Comparison of ENCODE assay signal across 8 mouse cellular contexts in the genomic region with DNA sequence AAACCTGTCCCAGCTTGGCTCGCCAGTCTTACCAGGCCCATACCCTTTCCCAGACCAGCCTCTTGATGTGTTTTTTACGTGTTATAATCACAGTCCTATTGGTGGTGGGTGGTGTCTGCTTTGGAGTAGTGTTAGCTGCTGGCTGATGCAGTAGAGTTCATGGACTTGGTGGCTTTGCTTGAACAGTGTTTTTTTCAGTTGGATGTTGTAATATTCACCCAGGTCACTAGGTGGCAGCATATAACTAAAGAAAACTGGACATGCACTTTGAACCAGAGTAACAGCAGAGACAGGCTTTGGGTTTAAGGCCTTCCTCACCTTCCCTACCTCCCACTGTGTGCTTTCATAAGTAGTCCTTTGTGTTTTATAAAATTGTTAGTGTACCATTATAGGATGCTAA. TPM values are rescaled to one million over a fixed set of nuclear protein-coding genes. Genes with fewer than 3 reads are reported as not detected.
A peak's percentile ranks its signal among the peaks of the same experiment; 100 is the strongest.
DNase-seq lines count a peak whose midpoint lies in the region; ATAC-seq lines count a peak whose summit lies in the region.

No protein-coding gene starts in this region.

- no peak overlapping the region for H3K4me2 ChIP-seq in embryonic facial prominence, embryonic 14.5 days (ENCODE audit: low read depth, low read length)
- H3K4me2 ChIP-seq in intestine, embryonic 16.5 days (ENCODE audit: low read depth, low read length), result no peak overlapping the region
- H3K4me2 ChIP-seq in limb, embryonic 13.5 days (replicated peaks), result no peak overlapping the region

- H3K27me3 ChIP-seq in embryonic facial prominence, embryonic 14.5 days (replicated peaks; ENCODE audit: control insufficient read depth, insufficient read depth, low read length), result no peaks in the 10 kb centered on the region
- no peaks in the 10 kb centered on the region for H3K27me3 ChIP-seq in intestine, embryonic 16.5 days (replicated peaks; ENCODE audit: control insufficient read depth, insufficient read depth, low read length)
- no peaks in the 10 kb centered on the region for H3K27me3 ChIP-seq in limb, embryonic 13.5 days

- no peak overlapping the region for H3K27ac ChIP-seq in embryonic facial prominence, embryonic 14.5 days (replicated peaks; ENCODE audit: low read depth, low read length)
- no peak overlapping the region for H3K27ac ChIP-seq in intestine, embryonic 16.5 days (ENCODE audit: low read length)
- no peak overlapping the region for H3K27ac ChIP-seq in limb, embryonic 13.5 days

- ATAC-seq in activated CD4-positive, CD25-positive, alpha-beta regulatory T cell, adult 4 months, result peak; percentile 80
- ATAC-seq in embryonic facial prominence, embryonic 14.5 days (ENCODE audit: low read depth), result no peak
- peak; percentile 64 for ATAC-seq in intestine, embryonic 16.5 days
- ATAC-seq in limb, embryonic 13.5 days (ENCODE audit: low FRiP score, low read depth), result peak; percentile 36; the same call in 1 of the 2 replicates

- intact Hi-C loops in gastrocnemius, postnatal 36 days (cut with DNase I), result loop anchor here (5.0 kb wide), 3 partner anchors 62 to 427 kb away; no protein-coding TSS in a partner anchor

- 37% methylated on average over 2 of the region's 2 CpGs for WGBS in embryonic facial prominence, embryonic 14.5 days
- 52% methylated on average over 2 of the region's 2 CpGs for WGBS in intestine, embryonic 16.5 days
- WGBS in limb, embryonic 13.5 days, result 40% methylated on average over 2 of the region's 2 CpGs

- DNase-seq in ovary, postnatal 14 days (ENCODE audit: low spot score), result peak; percentile 54
- no peak for DNase-seq in ovary, postnatal 36 days (ENCODE audit: low spot score)
- peak; percentile 53 for DNase-seq in embryonic facial prominence, embryonic 14.5 days (ENCODE audit: low spot score)
- DNase-seq in natural killer cell, adult 2 months (ENCODE audit: low spot score in 2 of 2), result peak; percentile 60 to 70
- no peak for DNase-seq in gastrocnemius, postnatal 36 days

- no peaks in the 10 kb centered on the region for H3K9me3 ChIP-seq in embryonic facial prominence, embryonic 14.5 days (ENCODE audit: control insufficient read depth, low read length)
- H3K9me3 ChIP-seq in intestine, embryonic 16.5 days (ENCODE audit: control insufficient read depth, low read length), result no peaks in the 10 kb centered on the region
- no peaks in the 10 kb centered on the region for H3K9me3 ChIP-seq in limb, embryonic 13.5 days

- H3K9ac ChIP-seq in embryonic facial prominence, embryonic 14.5 days (ENCODE audit: low read depth, low read length), result no peak overlapping the region
- no peak overlapping the region for H3K9ac ChIP-seq in intestine, embryonic 16.5 days (ENCODE audit: low read depth, low read length)
- no peak overlapping the region for H3K9ac ChIP-seq in limb, embryonic 13.5 days

- H3K4me1 ChIP-seq in embryonic facial prominence, embryonic 14.5 days (ENCODE audit: control insufficient read depth, insufficient read depth, low read length), result no peaks in the 10 kb centered on the region
- H3K4me1 ChIP-seq in intestine, embryonic 16.5 days (ENCODE audit: control insufficient read depth, insufficient read depth, low read length), result no peaks in the 10 kb centered on the region
- no peaks in the 10 kb centered on the region for H3K4me1 ChIP-seq in limb, embryonic 13.5 days

- no peak overlapping the region for H3K4me3 ChIP-seq in embryonic facial prominence, embryonic 14.5 days (ENCODE audit: low read depth, low read length)
- H3K4me3 ChIP-seq in intestine, embryonic 16.5 days (ENCODE audit: low read length), result no peak overlapping the region
- H3K4me3 ChIP-seq in limb, embryonic 13.5 days, result no peak overlapping the region

- peaks cover 76% of the 10 kb centered on the region for H3K36me3 ChIP-seq in embryonic facial prominence, embryonic 14.5 days (ENCODE audit: control insufficient read depth, insufficient read depth, low read length)
- peaks cover 3% of the 10 kb centered on the region; the same call in 1 of the 2 replicates for H3K36me3 ChIP-seq in intestine, embryonic 16.5 days (ENCODE audit: control insufficient read depth, insufficient read depth, low read length)
- peaks cover 64% of the 10 kb centered on the region for H3K36me3 ChIP-seq in limb, embryonic 13.5 days

RNA-seq across cellular contexts. Expression of gene Ppil4, which starts 17.2 kb away (rescaled TPM):
- polyA plus RNA-seq in activated CD4-positive, CD25-positive, alpha-beta regulatory T cell, adult 4 months (2017; shearing (Covaris generic)), result 10 to 100 TPM; 63.9 to 74.0 TPM
- 32.8 and 33.6 TPM in 2 replicates for polyA plus RNA-seq in embryonic facial prominence, embryonic 14.5 days (2014; fragmentation: Nextera tagmentation; extraction: Ambion mirVana)
- polyA plus RNA-seq in intestine, embryonic 16.5 days (2015; fragmentation: Nextera tagmentation; extraction: Ambion mirVana), result 24.9 and 28.1 TPM in 2 replicates
- polyA plus RNA-seq in limb, embryonic 13.5 days (2015; fragmentation: Nextera tagmentation; extraction: Ambion mirVana), result 42.7 and 47.2 TPM in 2 replicates
- total RNA-seq in gastrocnemius, postnatal 36 days (2021), result 10 to 100 TPM in 1 of 2 experiments, 1 to 10 TPM in 1; 9.2 to 11.5 TPM

RNA-seq across cellular contexts. Expression of gene Ginm1, which starts 17.3 kb away (rescaled TPM):
- 10 to 100 TPM; 60.7 to 68.8 TPM for polyA plus RNA-seq in activated CD4-positive, CD25-positive, alpha-beta regulatory T cell, adult 4 months (2017; shearing (Covaris generic))
- polyA plus RNA-seq in embryonic facial prominence, embryonic 14.5 days (2014; fragmentation: Nextera tagmentation; extraction: Ambion mirVana), result 82.9 and 87.3 TPM in 2 replicates
- polyA plus RNA-seq in intestine, embryonic 16.5 days (2015; fragmentation: Nextera tagmentation; extraction: Ambion mirVana), result 70.3 and 71.2 TPM in 2 replicates
- 84.4 and 88.7 TPM in 2 replicates for polyA plus RNA-seq in limb, embryonic 13.5 days (2015; fragmentation: Nextera tagmentation; extraction: Ambion mirVana)
- 100 to 1,000 TPM in 1 of 2 experiments, 10 to 100 TPM in 1; 75.8 to 106 TPM for total RNA-seq in gastrocnemius, postnatal 36 days (2021)

RNA-seq across cellular contexts. Expression of gene Zc3h12d, which starts 22.3 kb away (rescaled TPM):
- polyA plus RNA-seq in activated CD4-positive, CD25-positive, alpha-beta regulatory T cell, adult 4 months (2017; shearing (Covaris generic)), result 10 to 100 TPM; 30.6 to 51.3 TPM
- polyA plus RNA-seq in embryonic facial prominence, embryonic 14.5 days (2014; fragmentation: Nextera tagmentation; extraction: Ambion mirVana), result 0.11 and 0.24 TPM in 2 replicates
- polyA plus RNA-seq in intestine, embryonic 16.5 days (2015; fragmentation: Nextera tagmentation; extraction: Ambion mirVana), result 0.67 and 0.78 TPM in 2 replicates
- 0.41 TPM in 2 replicates for polyA plus RNA-seq in limb, embryonic 13.5 days (2015; fragmentation: Nextera tagmentation; extraction: Ambion mirVana)
- total RNA-seq in gastrocnemius, postnatal 36 days (2021), result under 1 TPM; 0.05 to 0.12 TPM

Comparison
In these comparisons a context has a peak if more than half of its experiments do, and no peak if none do; other contexts are left out.
1. DNase-seq: peak in ovary, postnatal 14 days (single experiment), embryonic facial prominence, embryonic 14.5 days (single experiment) and natural killer cell, adult 2 months (2 of 2); none in ovary, postnatal 36 days (single experiment) and gastrocnemius, postnatal 36 days (0 of 2).
2. RNA of gene Zc3h12d, which starts 22.3 kb away (polyA plus RNA-seq): 30.6 to 51.3 TPM in activated CD4-positive, CD25-positive, alpha-beta regulatory T cell, adult 4 months; 0.67 to 0.78 TPM in intestine, embryonic 16.5 days, 0.41 TPM in limb, embryonic 13.5 days and 0.11 to 0.24 TPM in embryonic facial prominence, embryonic 14.5 days; every median in the first group is over 10 times any median in the second.